Mouse (Mus musculus): Measurements from ENCODE around the gene Itgb1bp1.
A peak's percentile ranks its signal among the peaks of the same experiment; 100 is the strongest.

Gene Itgb1bp1

GRCm38 (mm10) chr12:21324101-21324500 is 38.0 kb upstream of the Itgb1bp1 start:
- Histone ChIP-seq H3K27me3 (ENCODE audit: insufficient read depth, low read length) (no peaks in the 10 kb centered on the region), H3K9me3 (ENCODE audit: low read length) (no peaks in the 10 kb centered on the region), H3K4me3 (replicated peaks; ENCODE audit: low read length) (no peak overlapping the region), H3K4me1 (replicated peaks; ENCODE audit: low read depth, low read length) (peaks cover 9% of the 10 kb centered on the region), H3K36me3 (ENCODE audit: insufficient read depth, low read length) (peaks cover 95% of the 10 kb centered on the region)
- TF ChIP-seq CTCF (conservative IDR thresholded peaks at IDR 0.05; ENCODE audit: low read length) = no peak
- TF ChIP-seq POU5F1 (IDR thresholded peaks at IDR 0.05; ENCODE audit: borderline replicate concordance, low read length) = no peak
- no peak for TF ChIP-seq NANOG (IDR thresholded peaks at IDR 0.05; ENCODE audit: borderline replicate concordance, low read length)

GRCm38 (mm10) chr12:21322856-21323255 is 36.8 kb upstream of the Itgb1bp1 start:
- Histone ChIP-seq H3K4me1 (replicated peaks; ENCODE audit: low read depth, low read length) (peaks cover 12% of the 10 kb centered on the region), H3K4me3 (replicated peaks; ENCODE audit: low read length) (no peak overlapping the region), H3K36me3 (ENCODE audit: insufficient read depth, low read length) (peaks cover 92% of the 10 kb centered on the region), H3K27me3 (ENCODE audit: insufficient read depth, low read length) (no peaks in the 10 kb centered on the region), H3K9me3 (ENCODE audit: low read length) (no peaks in the 10 kb centered on the region)
- TF ChIP-seq POU5F1 (IDR thresholded peaks at IDR 0.05; ENCODE audit: borderline replicate concordance, low read length) = no peak
- TF ChIP-seq CTCF (conservative IDR thresholded peaks at IDR 0.05; ENCODE audit: low read length) = no peak
- no peak for TF ChIP-seq NANOG (IDR thresholded peaks at IDR 0.05; ENCODE audit: borderline replicate concordance, low read length)

GRCm38 (mm10) chr12:21322296-21322695 is 36.2 kb upstream of the Itgb1bp1 start:
- H3K4me1 ChIP-seq (replicated peaks; ENCODE audit: low read depth, low read length) = peaks cover 14% of the 10 kb centered on the region
- no peak overlapping the region for H3K4me3 ChIP-seq (replicated peaks; ENCODE audit: low read length)
- no peaks in the 10 kb centered on the region for H3K9me3 ChIP-seq (ENCODE audit: low read length)
- TF ChIP-seq NANOG (IDR thresholded peaks at IDR 0.05; ENCODE audit: borderline replicate concordance, low read length) (no peak), POU5F1 (IDR thresholded peaks at IDR 0.05; ENCODE audit: borderline replicate concordance, low read length) (no peak), CTCF (conservative IDR thresholded peaks at IDR 0.05; ENCODE audit: low read length) (no peak)
- peaks cover 4% of the 10 kb centered on the region; the same call in 1 of the 2 replicates for H3K27me3 ChIP-seq (ENCODE audit: insufficient read depth, low read length)
- H3K36me3 ChIP-seq (ENCODE audit: insufficient read depth, low read length) = peaks cover 87% of the 10 kb centered on the region

- no peaks in the 10 kb centered on the region for H3K9me3 ChIP-seq (ENCODE audit: low read length)
- H3K4me3 ChIP-seq (replicated peaks; ENCODE audit: low read length) = no peak overlapping the region
- TF ChIP-seq NANOG (IDR thresholded peaks at IDR 0.05; ENCODE audit: borderline replicate concordance, low read length) = no peak
- no peak for TF ChIP-seq POU5F1 (IDR thresholded peaks at IDR 0.05; ENCODE audit: borderline replicate concordance, low read length)
- TF ChIP-seq CTCF (conservative IDR thresholded peaks at IDR 0.05; ENCODE audit: low read length) = no peak
- H3K4me1 ChIP-seq (replicated peaks; ENCODE audit: low read depth, low read length) = peaks cover 20% of the 10 kb centered on the region
- peaks cover 76% of the 10 kb centered on the region for H3K36me3 ChIP-seq (ENCODE audit: insufficient read depth, low read length)
- H3K27me3 ChIP-seq (ENCODE audit: insufficient read depth, low read length) = peaks cover 8% of the 10 kb centered on the region; the same call in 1 of the 2 replicates
These were observed 35.1 kb upstream of the Itgb1bp1 start for GRCm38 (mm10) chr12:21321170-21321569.

- TF ChIP-seq CTCF (conservative IDR thresholded peaks at IDR 0.05; ENCODE audit: low read length) (no peak), NANOG (IDR thresholded peaks at IDR 0.05; ENCODE audit: borderline replicate concordance, low read length) (no peak), POU5F1 (IDR thresholded peaks at IDR 0.05; ENCODE audit: borderline replicate concordance, low read length) (no peak)
- Histone ChIP-seq H3K4me3 (replicated peaks; ENCODE audit: low read length) (no peak overlapping the region), H3K36me3 (ENCODE audit: insufficient read depth, low read length) (peaks cover 67% of the 10 kb centered on the region), H3K27me3 (ENCODE audit: insufficient read depth, low read length) (peaks cover 8% of the 10 kb centered on the region; the same call in 1 of the 2 replicates), H3K4me1 (replicated peaks; ENCODE audit: low read depth, low read length) (peaks cover 26% of the 10 kb centered on the region), H3K9me3 (ENCODE audit: low read length) (no peaks in the 10 kb centered on the region)
These were observed 34.2 kb upstream of the Itgb1bp1 start for GRCm38 (mm10) chr12:21320317-21320716.

GRCm38 (mm10) chr12:21318143-21318895 is 32.2 kb upstream of the Itgb1bp1 start:
- Histone ChIP-seq H3K9me3 (ENCODE audit: low read length) (no peaks in the 10 kb centered on the region), H3K4me1 (replicated peaks; ENCODE audit: low read depth, low read length) (peaks cover 23% of the 10 kb centered on the region), H3K4me3 (replicated peaks; ENCODE audit: low read length) (no peak overlapping the region), H3K27me3 (ENCODE audit: insufficient read depth, low read length) (peaks cover 8% of the 10 kb centered on the region; the same call in 1 of the 2 replicates), H3K36me3 (ENCODE audit: insufficient read depth, low read length) (peaks cover 68% of the 10 kb centered on the region)
- TF ChIP-seq POU5F1 (IDR thresholded peaks at IDR 0.05; ENCODE audit: borderline replicate concordance, low read length) (no peak), CTCF (conservative IDR thresholded peaks at IDR 0.05; ENCODE audit: low read length) (peak; percentile 88)

- Histone ChIP-seq H3K27me3 (ENCODE audit: insufficient read depth, low read length) (peaks cover 8% of the 10 kb centered on the region; the same call in 1 of the 2 replicates), H3K4me3 (replicated peaks; ENCODE audit: low read length) (peak overlapping the region; percentile 90), H3K9me3 (ENCODE audit: low read length) (no peaks in the 10 kb centered on the region), H3K36me3 (ENCODE audit: insufficient read depth, low read length) (peaks cover 68% of the 10 kb centered on the region), H3K4me1 (replicated peaks; ENCODE audit: low read depth, low read length) (peaks cover 23% of the 10 kb centered on the region)
- TF ChIP-seq NANOG (IDR thresholded peaks at IDR 0.05; ENCODE audit: borderline replicate concordance, low read length) (no peak), POU5F1 (IDR thresholded peaks at IDR 0.05; ENCODE audit: borderline replicate concordance, low read length) (no peak), CTCF (conservative IDR thresholded peaks at IDR 0.05; ENCODE audit: low read length) (no peak)
These were observed 30.8 kb upstream of the Itgb1bp1 start for GRCm38 (mm10) chr12:21316869-21317265.

- Histone ChIP-seq H3K27me3 (ENCODE audit: insufficient read depth, low read length) (peaks cover 8% of the 10 kb centered on the region; the same call in 1 of the 2 replicates), H3K4me3 (replicated peaks; ENCODE audit: low read length) (peak within 1 kb of the TSS; percentile 90), H3K4me1 (replicated peaks; ENCODE audit: low read depth, low read length) (peaks cover 22% of the 10 kb centered on the region), H3K36me3 (ENCODE audit: insufficient read depth, low read length) (peaks cover 71% of the 10 kb centered on the region), H3K9me3 (ENCODE audit: low read length) (no peaks in the 10 kb centered on the region)
- TF ChIP-seq NANOG (IDR thresholded peaks at IDR 0.05; ENCODE audit: borderline replicate concordance, low read length) = no peak
- TF ChIP-seq POU5F1 (IDR thresholded peaks at IDR 0.05; ENCODE audit: borderline replicate concordance, low read length) = no peak
- no peak for TF ChIP-seq CTCF (conservative IDR thresholded peaks at IDR 0.05; ENCODE audit: low read length)
These were observed 30.1 kb upstream of the Itgb1bp1 start, which contains the start of gene Iah1 for GRCm38 (mm10) chr12:21315923-21316868. Gene Iah1, plus strand, starts transcription at chr12:21316389.
